Mouse (Mus musculus) limb, embryonic 13.5 days (tissue): ENCODE measurements around the gene Rsad1. TPM values are rescaled to one million over a fixed set of nuclear protein-coding genes. Genes with fewer than 3 reads are reported as not detected.

Experiments used
- polyA plus RNA-seq: library from polyadenylated mRNA; unstranded; fragments of >200 nt; fragmentation: Nextera tagmentation; extraction: Ambion mirVana; gene quantifications from 2 replicates; pipeline ENCODE4 v1.2.1, GENCODE M21; 2015

The Rsad1 gene
- polyA plus RNA-seq, 1 experiment from 2014 or later: 4.8 TPM

Other genes starting within 250 kb of the Rsad1 start
- gene Luc7l3, start 227.3 kb downstream of the Rsad1 start, polyA plus RNA-seq: 133 and 145 TPM in 2 replicates
- 17.0 and 18.8 TPM in 2 replicates for gene Ankrd40, start 221.3 kb downstream of the Rsad1 start, polyA plus RNA-seq
- 0.59 and 1.1 TPM in 2 replicates for gene Abcc3, start 156.3 kb downstream of the Rsad1 start, polyA plus RNA-seq
- 25.9 and 32.7 TPM in 2 replicates for gene Cacna1g, start 75.1 kb downstream of the Rsad1 start, polyA plus RNA-seq
- 0.20 TPM in 2 replicates for gene Spata20, start 63.1 kb downstream of the Rsad1 start, polyA plus RNA-seq
- 3.1 TPM in 2 replicates for gene Epn3, start 49.3 kb downstream of the Rsad1 start, polyA plus RNA-seq
- 3.8 and 4.4 TPM in 2 replicates for gene Mycbpap, start 27.5 kb downstream of the Rsad1 start, polyA plus RNA-seq
- 14.1 and 17.3 TPM in 2 replicates for gene Chad, start 15.8 kb upstream of the Rsad1 start, polyA plus RNA-seq
- 7.0 and 7.5 TPM in 2 replicates for gene Acsf2, start 52.6 kb upstream of the Rsad1 start, polyA plus RNA-seq
- gene Lrrc59, start 80.5 kb upstream of the Rsad1 start, polyA plus RNA-seq: 225 and 240 TPM in 2 replicates
- 153 and 159 TPM in 2 replicates for gene Mrpl27, start 104.5 kb upstream of the Rsad1 start, polyA plus RNA-seq
- 24.9 and 26.9 TPM in 2 replicates for gene Eme1, start 104.7 kb upstream of the Rsad1 start, polyA plus RNA-seq
- gene Xylt2, start 128.3 kb upstream of the Rsad1 start, polyA plus RNA-seq: 21.8 and 23.5 TPM in 2 replicates
- 0.11 TPM in 1 of 2 replicates, not detected in the other for gene Gm11541, start 155.2 kb upstream of the Rsad1 start, polyA plus RNA-seq
- 0.17 TPM in 1 of 2 replicates, not detected in the other for gene Cdc34b, start 192.5 kb upstream of the Rsad1 start, polyA plus RNA-seq
- gene Tmem92, start 233.4 kb upstream of the Rsad1 start, polyA plus RNA-seq: not detected in 2 replicates